In genomic region chr3:122480065-122480675, GRCm38 (mm10) we compare ENCODE assay signal across 11 mouse cellular contexts.
DNase-seq lines count a peak whose midpoint lies in the region; ATAC-seq and TF ChIP-seq lines count a peak whose summit lies in the region.
"Had no signal": no experiment of that assay in that cellular context is flagged by ENCODE, and none has a peak within 500 bp of the region (broad histone marks: within the 10 kb centered on the region; RNA-seq: fewer than 3 reads in every experiment).

No protein-coding gene starts in this region.

- H3K4me1 ChIP-seq in neural tube, embryonic 11.5 days (ENCODE audit: control insufficient read depth, insufficient read depth, low read length): peaks cover 35% of the 10 kb centered on the region
- H3K4me1 ChIP-seq in embryonic facial prominence, embryonic 14.5 days (ENCODE audit: control insufficient read depth, insufficient read depth, low read length): peaks cover 27% of the 10 kb centered on the region
- H3K4me1 ChIP-seq in hindbrain, postnatal 0 days (ENCODE audit: insufficient read depth, low read length): peaks cover 55% of the 10 kb centered on the region
- peaks cover 66% of the 10 kb centered on the region for H3K4me1 ChIP-seq in limb, embryonic 10.5 days
- H3K4me1 ChIP-seq in liver, postnatal 0 days (ENCODE audit: insufficient read depth): peaks cover 6% of the 10 kb centered on the region

- no peak overlapping the region for H3K27ac ChIP-seq in neural tube, embryonic 11.5 days (ENCODE audit: low read depth, low read length)
- H3K27ac ChIP-seq in embryonic facial prominence, embryonic 14.5 days (replicated peaks; ENCODE audit: low read depth, low read length): no peak overlapping the region
- peak overlapping the region; percentile 64; the same call in 1 of the 2 replicates for H3K27ac ChIP-seq in hindbrain, postnatal 0 days
- H3K27ac ChIP-seq in limb, embryonic 10.5 days: no peak overlapping the region
- H3K27ac ChIP-seq in liver, postnatal 0 days (ENCODE audit: low read depth): no peak overlapping the region
- H3K27ac ChIP-seq: heart, embryonic 10.5 days had no signal

- 44% methylated on average over 8 of the region's 8 CpGs for WGBS in neural tube, embryonic 11.5 days
- WGBS in embryonic facial prominence, embryonic 14.5 days: 47% methylated on average over 8 of the region's 8 CpGs
- WGBS in hindbrain, postnatal 0 days: 21% methylated on average over 8 of the region's 8 CpGs
- WGBS in limb, embryonic 10.5 days: 76% methylated on average over 8 of the region's 8 CpGs
- 55% methylated on average over 8 of the region's 8 CpGs for WGBS in liver, postnatal 0 days (ENCODE audit: insufficient replicate concordance)

- H3K4me3 ChIP-seq in neural tube, embryonic 11.5 days (ENCODE audit: low read depth, low read length): no peak overlapping the region
- no peak overlapping the region for H3K4me3 ChIP-seq in embryonic facial prominence, embryonic 14.5 days (ENCODE audit: low read depth, low read length)
- no peak overlapping the region for H3K4me3 ChIP-seq in hindbrain, postnatal 0 days (ENCODE audit: low read length)
- no peak overlapping the region for H3K4me3 ChIP-seq in limb, embryonic 10.5 days
- no peak overlapping the region for H3K4me3 ChIP-seq in liver, postnatal 0 days (ENCODE audit: low read depth, low read length)
- H3K4me3 ChIP-seq: heart, embryonic 10.5 days; megakaryocyte, embryonic 14.5 days had no signal

- no peak for DNase-seq in neural tube, embryonic 11.5 days (ENCODE audit: low spot score)
- no peak for DNase-seq in neural tube, embryonic 10.5 days (ENCODE audit: extremely low spot score, low spot score)
- peak; percentile 75 for DNase-seq in embryonic facial prominence, embryonic 14.5 days (ENCODE audit: low spot score)
- DNase-seq in hindbrain, postnatal 0 days (ENCODE audit: low spot score): peak; percentile 88
- peak; percentile 63 for DNase-seq in right cerebral cortex, postnatal 14 days
- DNase-seq in limb, embryonic 10.5 days (ENCODE audit: low spot score): no peak
- DNase-seq in liver, postnatal 0 days: no peak
- DNase-seq in heart, postnatal 25 days (ENCODE audit: low spot score): no peak
- DNase-seq: cerebellum, postnatal 36 days had no signal

- H3K4me2 ChIP-seq in neural tube, embryonic 11.5 days (ENCODE audit: low read depth): no peak overlapping the region
- no peak overlapping the region for H3K4me2 ChIP-seq in embryonic facial prominence, embryonic 14.5 days (ENCODE audit: low read depth, low read length)
- H3K4me2 ChIP-seq in hindbrain, postnatal 0 days (ENCODE audit: low read depth, low read length): no peak overlapping the region
- no peak overlapping the region for H3K4me2 ChIP-seq in liver, postnatal 0 days (ENCODE audit: low read depth, low read length)

- no peaks in the 10 kb centered on the region for H3K36me3 ChIP-seq in neural tube, embryonic 11.5 days (ENCODE audit: control insufficient read depth, insufficient read depth, low read length)
- H3K36me3 ChIP-seq in embryonic facial prominence, embryonic 14.5 days (ENCODE audit: control insufficient read depth, insufficient read depth, low read length): no peaks in the 10 kb centered on the region
- no peaks in the 10 kb centered on the region for H3K36me3 ChIP-seq in hindbrain, postnatal 0 days (ENCODE audit: insufficient read depth, low read length)
- H3K36me3 ChIP-seq in limb, embryonic 10.5 days: no peaks in the 10 kb centered on the region
- no peaks in the 10 kb centered on the region for H3K36me3 ChIP-seq in liver, postnatal 0 days (replicated peaks; ENCODE audit: insufficient read depth, low read length)
- H3K36me3 ChIP-seq: heart, embryonic 10.5 days had no signal

- no peaks in the 10 kb centered on the region for H3K27me3 ChIP-seq in neural tube, embryonic 11.5 days (ENCODE audit: control insufficient read depth, insufficient read depth, low read length)
- H3K27me3 ChIP-seq in embryonic facial prominence, embryonic 14.5 days (replicated peaks; ENCODE audit: control insufficient read depth, insufficient read depth, low read length): no peaks in the 10 kb centered on the region
- H3K27me3 ChIP-seq in hindbrain, postnatal 0 days (ENCODE audit: insufficient read depth, low read length): no peaks in the 10 kb centered on the region
- H3K27me3 ChIP-seq in limb, embryonic 10.5 days (ENCODE audit: low read depth, poor library complexity, severe bottlenecking): no peaks in the 10 kb centered on the region
- H3K27me3 ChIP-seq in liver, postnatal 0 days (ENCODE audit: insufficient read depth, low read length): no peaks in the 10 kb centered on the region

- TF ChIP-seq EP300 in liver, postnatal 0 days (IDR thresholded peaks at IDR 0.05; ENCODE audit: low read depth): no peak

- H3K9ac ChIP-seq in neural tube, embryonic 11.5 days (ENCODE audit: low read length): no peak overlapping the region
- no peak overlapping the region for H3K9ac ChIP-seq in embryonic facial prominence, embryonic 14.5 days (ENCODE audit: low read depth, low read length)
- no peak overlapping the region for H3K9ac ChIP-seq in hindbrain, postnatal 0 days (replicated peaks; ENCODE audit: low read length)
- no peak overlapping the region for H3K9ac ChIP-seq in liver, postnatal 0 days (replicated peaks)

- intact Hi-C loops in heart, postnatal 25 days (cut with DNase I): no loop called here

- peak; percentile 32 for ATAC-seq in neural tube, embryonic 11.5 days (ENCODE audit: insufficient read depth, low FRiP score, low TSS enrichment)
- ATAC-seq in embryonic facial prominence, embryonic 14.5 days (ENCODE audit: low read depth): peak; percentile 27
- ATAC-seq in hindbrain, postnatal 0 days: peak; percentile 79
- ATAC-seq in liver, postnatal 0 days: no peak

- no peaks in the 10 kb centered on the region for H3K9me3 ChIP-seq in neural tube, embryonic 11.5 days (ENCODE audit: control insufficient read depth, low read length)
- no peaks in the 10 kb centered on the region for H3K9me3 ChIP-seq in embryonic facial prominence, embryonic 14.5 days (ENCODE audit: control insufficient read depth, low read length)
- H3K9me3 ChIP-seq in hindbrain, postnatal 0 days (ENCODE audit: low read length): no peaks in the 10 kb centered on the region
- H3K9me3 ChIP-seq in limb, embryonic 10.5 days (replicated peaks): no peaks in the 10 kb centered on the region
- H3K9me3 ChIP-seq in liver, postnatal 0 days (ENCODE audit: low read length): no peaks in the 10 kb centered on the region
- H3K9me3 ChIP-seq: heart, embryonic 10.5 days; megakaryocyte, embryonic 14.5 days had no signal

- no peak for TF ChIP-seq CTCF in hindbrain, postnatal 0 days (IDR thresholded peaks at IDR 0.05; ENCODE audit: low read depth)
- TF ChIP-seq CTCF in liver, postnatal 0 days (IDR thresholded peaks at IDR 0.05; ENCODE audit: low read depth): no peak

Comparison
In these comparisons a context has a peak if more than half of its experiments do, and no peak if none do; other contexts are left out.
1. DNase-seq: peak in embryonic facial prominence, embryonic 14.5 days (single experiment), hindbrain, postnatal 0 days (single experiment) and right cerebral cortex, postnatal 14 days (single experiment); none in neural tube, embryonic 11.5 days (single experiment), neural tube, embryonic 10.5 days (single experiment), limb, embryonic 10.5 days (single experiment), liver, postnatal 0 days (single experiment) and heart, postnatal 25 days (single experiment).